Mouse (Mus musculus) cortical plate, adult 2 months (tissue): ENCODE results near the gene Cdt1. TPM values are rescaled to one million over a fixed set of nuclear protein-coding genes. Genes with fewer than 3 reads are reported as not detected.

Source experiments
- H3K27ac ChIP-seq: fragments of 200-500 bp; 2 replicates; pipeline ENCODE4 v1.5.1; 2012; ENCODE audit warnings: low read length, control low read depth, inconsistent platforms; ENCODE audit not compliant: insufficient read depth
- H3K4me1 ChIP-seq: fragments of 200-500 bp; 2 replicates; pipeline ENCODE4 v1.6.1; 2011; ENCODE audit warnings: low read length; ENCODE audit not compliant: control insufficient read depth, insufficient read depth
- H3K4me3 ChIP-seq: fragments of 200-500 bp; 2 replicates; pipeline ENCODE4 v1.5.1; 2011; ENCODE audit warnings: mild to moderate bottlenecking, low read length, control low read depth; ENCODE audit not compliant: insufficient read depth
- CTCF ChIP-seq: fragments of 200-500 bp; IDR thresholded peaks from 2 replicates; pipeline ENCODE4 v1.5.1; 2011; ENCODE audit warnings: mild to moderate bottlenecking, control low read depth, low read length; ENCODE audit not compliant: insufficient read depth; ENCODE audit errors: extremely low read depth
- POLR2A ChIP-seq: fragments of 200-500 bp; IDR thresholded peaks from 2 replicates; pipeline ENCODE4 v1.6.1; 2011; ENCODE audit warnings: mild to moderate bottlenecking, low read length, control low read depth; ENCODE audit not compliant: insufficient read depth; ENCODE audit errors: extremely low read depth
- polyA plus RNA-seq: library from polyadenylated mRNA; depleted of rRNA; stranded (reverse); fragments of >200 nt; gene quantifications from 2 replicates; pipeline ENCODE4 v1.2.3, GENCODE M21; 2012; rRNA removed

Cdt1 gene
- polyA plus RNA-seq, 1 experiment = 2.8 TPM

GRCm38 (mm10) chr8:122620446-122620845, 52.6 kb downstream of the Cdt1 start:
- Histone ChIP-seq H3K4me1 (no peaks in the 10 kb centered on the region), H3K4me3 (no peak overlapping the region), H3K27ac (no peak overlapping the region)
- no peak for TF ChIP-seq POLR2A
- TF ChIP-seq CTCF = no peak

GRCm38 (mm10) chr8:122622727-122623126, 54.9 kb downstream of the Cdt1 start, which contains the start of gene Pabpn1l:
TSS of gene Pabpn1l (minus strand) at chr8:122622739.
- Histone ChIP-seq H3K4me1 (no peaks in the 10 kb centered on the region), H3K4me3 (no peak within 1 kb of the TSS), H3K27ac (no peak within 1 kb of the TSS)
- no peak for TF ChIP-seq POLR2A
- TF ChIP-seq CTCF = no peak

Other genes with a start within 250 kb of the Cdt1 start
- gene Trhr2, start 207.3 kb upstream of the Cdt1 start, polyA plus RNA-seq = 4.0 and 5.5 TPM in 2 replicates
- 33.0 and 33.6 TPM in 2 replicates for gene Zc3h18, start 191.4 kb upstream of the Cdt1 start, polyA plus RNA-seq
- gene Il17c, start 146.0 kb upstream of the Cdt1 start, polyA plus RNA-seq = 0.21 and 0.36 TPM in 2 replicates
- gene Cyba, start 135.1 kb upstream of the Cdt1 start, polyA plus RNA-seq = 19.3 and 19.8 TPM in 2 replicates
- 36.6 and 42.7 TPM in 2 replicates for gene Mvd, start 124.6 kb upstream of the Cdt1 start, polyA plus RNA-seq
- gene Snai3, start 107.3 kb upstream of the Cdt1 start, polyA plus RNA-seq = 0.93 and 1.2 TPM in 2 replicates
- 68.2 and 76.8 TPM in 2 replicates for gene Rnf166, start 92.0 kb upstream of the Cdt1 start, polyA plus RNA-seq
- 43.5 and 43.6 TPM in 2 replicates for gene Ctu2, start 91.9 kb upstream of the Cdt1 start, polyA plus RNA-seq
- gene Piezo1, start 16.7 kb upstream of the Cdt1 start, polyA plus RNA-seq = 7.6 and 7.7 TPM in 2 replicates
- 60.1 and 61.0 TPM in 2 replicates for gene Aprt, start 8.9 kb downstream of the Cdt1 start, polyA plus RNA-seq
- gene Galns, start 43.4 kb downstream of the Cdt1 start, polyA plus RNA-seq = 7.2 and 8.8 TPM in 2 replicates
- gene Trappc2l, start 43.6 kb downstream of the Cdt1 start, polyA plus RNA-seq = 133 and 157 TPM in 2 replicates
- gene Pabpn1l, start 54.7 kb downstream of the Cdt1 start, polyA plus RNA-seq = not detected in 2 replicates
- gene Cbfa2t3, start 131.1 kb downstream of the Cdt1 start, polyA plus RNA-seq = 8.6 and 9.1 TPM in 2 replicates
- gene Acsf3, start 207.5 kb downstream of the Cdt1 start, polyA plus RNA-seq = 21.8 and 23.0 TPM in 2 replicates